Comparison of ENCODE assay signal across 21 mouse cellular contexts in the genomic region with DNA sequence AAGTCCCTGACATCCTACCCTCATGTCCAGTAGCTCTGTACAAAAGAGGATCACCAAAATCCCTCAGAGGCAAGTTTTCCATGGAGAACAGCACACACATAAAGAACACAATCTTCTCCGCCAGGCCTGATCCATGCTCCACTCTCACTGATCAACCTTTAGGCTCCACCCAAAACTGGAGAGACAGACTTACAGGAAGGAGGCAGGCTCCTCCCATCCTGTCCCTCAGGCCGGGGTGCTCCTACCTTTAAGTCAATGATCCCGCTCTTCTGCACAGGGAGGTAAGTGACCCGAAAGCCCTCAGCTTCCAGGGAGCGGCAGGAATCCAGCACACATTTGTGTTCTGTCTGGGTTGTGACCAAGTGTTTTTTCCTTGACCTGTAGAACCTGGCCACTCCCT. TPM values are rescaled to one million over a fixed set of nuclear protein-coding genes. Genes with fewer than 3 reads are reported as not detected.
DNase-seq lines count a peak whose midpoint lies in the region; ATAC-seq lines count a peak whose summit lies in the region.
"Had no signal": no experiment of that assay in that cellular context is flagged by ENCODE, and none has a peak within 500 bp of the region (broad histone marks: within the 10 kb centered on the region; RNA-seq: fewer than 3 reads in every experiment).

No protein-coding gene starts in this region.

- ATAC-seq in megakaryocyte-erythroid progenitor cell, adult 5-6 weeks (replicated peaks; ENCODE audit: low FRiP score, low TSS enrichment, poor library complexity, severe bottlenecking), result 0 out of 2 replicates have a peak, but pooled peaks have one; percentile 18
- ATAC-seq: activated CD4-positive, CD25-positive, alpha-beta regulatory T cell, adult 4 months; CD4-positive, CD25-positive, alpha-beta regulatory T cell, adult 4 months; forebrain, embryonic 13.5 days; forebrain, embryonic 15.5 days; forebrain, postnatal 0 days; Patski had no signal

- peak; percentile 59 for DNase-seq in ES-CJ7 (ENCODE audit: low read depth, low spot score)
- peak; percentile 71 for DNase-seq in R1 (ENCODE audit: low read depth, low spot score)
- DNase-seq in thymus, postnatal 14 days, result no peak
- no peak for DNase-seq in heart, adult 8-10 months (ENCODE audit: low spot score)
- DNase-seq in embryo, embryonic 10.5 days (ENCODE audit: low spot score), result no peak
- DNase-seq: adrenal gland, adult 8-10 months; adrenal gland, postnatal 14 days; adrenal gland, postnatal 36 days; B cell, adult 2 months; cerebellum, adult 11-12 months; cerebellum, adult 2 months; cerebellum, adult 9-10 months; cerebellum, postnatal 10 days; cerebellum, postnatal 25 days; forebrain, postnatal 0 days had no signal

RNA-seq across cellular contexts. Expression of gene Gm28036, which starts 7.3 kb away (rescaled TPM):
- 9.2 and 16.3 TPM in 2 replicates for total RNA-seq in megakaryocyte-erythroid progenitor cell, adult 5-6 weeks (2014; fragmentation: Nextera tagmentation)
- total RNA-seq in megakaryocyte-erythroid progenitor cell, adult 5-6 weeks (2017), result 30.6 and 54.8 TPM in 2 replicates
- 10 to 100 TPM in 2 of 4 experiments, 1 to 10 TPM in 2; 9.4 to 12.1 (median 10.2) TPM for total RNA-seq in heart, adult 8-10 months (2022)

RNA-seq across cellular contexts. Expression of gene Romo1, which starts 9.7 kb away (rescaled TPM):
- 197 and 326 TPM in 2 replicates for total RNA-seq in megakaryocyte-erythroid progenitor cell, adult 5-6 weeks (2014; fragmentation: Nextera tagmentation)
- total RNA-seq in megakaryocyte-erythroid progenitor cell, adult 5-6 weeks (2017), result 12.3 and 18.2 TPM in 2 replicates
- 100 to 1,000 TPM; 303 to 403 (median 332) TPM for total RNA-seq in heart, adult 8-10 months (2022)

RNA-seq across cellular contexts. Expression of gene Nfs1, which starts 9.8 kb away (rescaled TPM):
- total RNA-seq in megakaryocyte-erythroid progenitor cell, adult 5-6 weeks (2014; fragmentation: Nextera tagmentation), result 82.6 and 85.5 TPM in 2 replicates
- total RNA-seq in megakaryocyte-erythroid progenitor cell, adult 5-6 weeks (2017), result 58.6 and 61.5 TPM in 2 replicates
- 100 to 1,000 TPM; 104 to 115 (median 107) TPM for total RNA-seq in heart, adult 8-10 months (2022)

RNA-seq across cellular contexts. Expression of gene Rbm12, which starts 22.4 kb away (rescaled TPM):
- total RNA-seq in megakaryocyte-erythroid progenitor cell, adult 5-6 weeks (2014; fragmentation: Nextera tagmentation), result 57.8 and 58.4 TPM in 2 replicates
- total RNA-seq in megakaryocyte-erythroid progenitor cell, adult 5-6 weeks (2017), result 48.4 and 48.5 TPM in 2 replicates
- 10 to 100 TPM in 2 of 4 experiments, 1 to 10 TPM in 2; 8.4 to 20.4 (median 13.6) TPM for total RNA-seq in heart, adult 8-10 months (2022)

RNA-seq across cellular contexts. Expression of gene Cpne1, which starts 22.4 kb away (rescaled TPM):
- total RNA-seq in megakaryocyte-erythroid progenitor cell, adult 5-6 weeks (2014; fragmentation: Nextera tagmentation), result 28.7 and 29.6 TPM in 2 replicates
- total RNA-seq in megakaryocyte-erythroid progenitor cell, adult 5-6 weeks (2017), result 15.0 and 19.9 TPM in 2 replicates
- total RNA-seq in heart, adult 8-10 months (2022), result 10 to 100 TPM in 3 of 4 experiments, 1 to 10 TPM in 1; 9.4 to 13.7 (median 11.9) TPM

Comparison
In these comparisons a context has a peak if more than half of its experiments do, and no peak if none do; other contexts are left out.
1. DNase-seq: peak in ES-CJ7 (single experiment) and R1 (single experiment); none in thymus, postnatal 14 days (single experiment), heart, adult 8-10 months (single experiment) and embryo, embryonic 10.5 days (single experiment).